Mouse (Mus musculus): Measurements from ENCODE around the gene Kremen2. TPM values are rescaled to one million over a fixed set of nuclear protein-coding genes. Genes with fewer than 3 reads are reported as not detected.

The Kremen2 gene
- 8.3 and 9.6 TPM in 2 replicates for polyA plus RNA-seq (2016; fragmentation: Nextera tagmentation; extraction: Ambion mirVana)

DNA sequence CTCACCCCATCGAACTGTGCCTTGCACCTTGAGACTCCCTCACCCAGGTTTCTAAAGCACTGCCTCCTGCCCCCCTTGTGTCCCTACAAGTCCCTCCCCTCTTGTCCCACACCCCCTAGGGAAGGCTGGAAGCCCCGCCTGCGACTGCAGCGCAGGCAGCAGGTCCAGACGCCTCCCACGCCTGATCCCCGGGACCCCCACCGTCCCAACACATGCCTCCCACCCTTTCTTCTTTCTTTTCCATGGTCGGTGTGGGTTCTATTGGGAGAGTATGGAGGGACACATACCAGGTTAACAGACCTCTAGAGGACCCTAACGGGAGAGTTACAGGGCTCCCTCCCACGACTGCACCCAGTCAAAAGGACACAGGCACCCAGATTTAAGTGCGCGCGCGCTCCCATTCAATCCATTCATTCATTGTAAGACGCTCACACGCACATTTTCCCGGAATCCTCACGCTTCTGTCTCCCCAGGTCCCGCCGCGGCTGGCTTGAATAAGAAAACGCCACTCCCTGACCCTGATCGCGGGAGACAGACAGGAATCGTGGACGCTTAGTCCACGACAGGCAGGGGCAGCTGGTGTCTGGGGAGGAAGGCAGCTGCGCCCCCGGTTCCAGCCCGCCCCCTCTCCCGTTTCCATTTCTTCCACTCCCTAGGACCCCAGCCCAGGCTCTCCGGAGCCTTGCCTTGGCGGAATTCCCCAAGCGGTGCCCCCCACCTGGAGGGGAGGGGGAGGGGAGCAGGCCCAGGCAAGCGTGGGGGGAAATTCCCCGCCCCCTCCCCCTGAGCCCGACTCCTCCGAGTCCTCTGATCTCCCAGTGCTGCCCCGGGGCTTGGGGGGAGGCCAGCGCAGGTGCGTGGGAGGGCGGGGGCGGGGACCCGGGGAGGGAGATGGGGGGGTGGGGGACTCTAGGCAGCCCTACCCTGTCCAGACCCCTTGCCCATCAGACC lies at the start of gene Kremen2:
Kremen2 (minus strand) TSS at position 533 of the 951 bp plus-strand sequence.
- Histone ChIP-seq H3K4me1 (peaks cover 40% of the 10 kb centered on the region), H3K9me3 (0 out of 2 replicates have a peak, but pooled peaks cover 8% of the 10 kb centered on the region), H3K27ac (replicated peaks) (peak within 1 kb of the TSS; percentile 44), H3K4me3 (peak within 1 kb of the TSS; percentile 54), H3K27me3 (replicated peaks; ENCODE audit: low read depth, poor library complexity, severe bottlenecking) (peaks cover 81% of the 10 kb centered on the region), H3K36me3 (replicated peaks) (peaks cover 6% of the 10 kb centered on the region)
- peak; percentile 50 for DNase-seq (ENCODE audit: low spot score)
- under 1% methylated on average over 45 of the region's 45 CpGs for WGBS

- 95% methylated on average over 8 of the region's 8 CpGs for WGBS
- H3K36me3 ChIP-seq (replicated peaks), result peaks cover 11% of the 10 kb centered on the region
- DNase-seq (ENCODE audit: low spot score), result no peak
- H3K27me3 ChIP-seq (replicated peaks; ENCODE audit: low read depth, poor library complexity, severe bottlenecking), result no peaks in the 10 kb centered on the region
- no peak overlapping the region for H3K4me3 ChIP-seq
- no peak overlapping the region for H3K27ac ChIP-seq (replicated peaks)
- peaks cover 26% of the 10 kb centered on the region for H3K4me1 ChIP-seq
- H3K9me3 ChIP-seq, result peaks cover 3% of the 10 kb centered on the region; the same call in 1 of the 2 replicates
Observed at GRCm38 (mm10) chr17:23795323-23795722, 49.7 kb upstream of the Kremen2 start.

DNA sequence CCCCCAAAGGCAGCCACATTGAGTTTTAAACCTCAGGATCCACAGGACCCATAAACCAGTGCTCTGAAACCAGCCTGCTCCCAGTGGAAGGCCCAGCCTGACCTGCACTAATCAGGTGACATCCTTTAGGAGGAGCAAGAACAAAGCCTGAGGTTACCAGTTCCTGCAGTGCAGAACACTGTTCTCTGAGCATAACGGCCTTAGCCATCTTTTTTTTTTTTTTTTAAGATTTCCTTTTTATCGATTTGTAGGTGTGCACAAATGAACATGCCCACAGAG lies 45.4 kb upstream of the Kremen2 start:
- 0 out of 2 replicates have a peak, but pooled peaks cover 6% of the 10 kb centered on the region for H3K36me3 ChIP-seq (replicated peaks)
- H3K9me3 ChIP-seq, result no peaks in the 10 kb centered on the region
- H3K27me3 ChIP-seq (replicated peaks; ENCODE audit: low read depth, poor library complexity, severe bottlenecking), result no peaks in the 10 kb centered on the region
- H3K4me1 ChIP-seq, result peaks cover 32% of the 10 kb centered on the region
- WGBS, result 57% methylated on average over 2 of the region's 2 CpGs
- H3K4me3 ChIP-seq, result peak overlapping the region; percentile 61
- DNase-seq (ENCODE audit: low spot score), result no peak
- H3K27ac ChIP-seq (replicated peaks), result peak overlapping the region; percentile 97

DNA sequence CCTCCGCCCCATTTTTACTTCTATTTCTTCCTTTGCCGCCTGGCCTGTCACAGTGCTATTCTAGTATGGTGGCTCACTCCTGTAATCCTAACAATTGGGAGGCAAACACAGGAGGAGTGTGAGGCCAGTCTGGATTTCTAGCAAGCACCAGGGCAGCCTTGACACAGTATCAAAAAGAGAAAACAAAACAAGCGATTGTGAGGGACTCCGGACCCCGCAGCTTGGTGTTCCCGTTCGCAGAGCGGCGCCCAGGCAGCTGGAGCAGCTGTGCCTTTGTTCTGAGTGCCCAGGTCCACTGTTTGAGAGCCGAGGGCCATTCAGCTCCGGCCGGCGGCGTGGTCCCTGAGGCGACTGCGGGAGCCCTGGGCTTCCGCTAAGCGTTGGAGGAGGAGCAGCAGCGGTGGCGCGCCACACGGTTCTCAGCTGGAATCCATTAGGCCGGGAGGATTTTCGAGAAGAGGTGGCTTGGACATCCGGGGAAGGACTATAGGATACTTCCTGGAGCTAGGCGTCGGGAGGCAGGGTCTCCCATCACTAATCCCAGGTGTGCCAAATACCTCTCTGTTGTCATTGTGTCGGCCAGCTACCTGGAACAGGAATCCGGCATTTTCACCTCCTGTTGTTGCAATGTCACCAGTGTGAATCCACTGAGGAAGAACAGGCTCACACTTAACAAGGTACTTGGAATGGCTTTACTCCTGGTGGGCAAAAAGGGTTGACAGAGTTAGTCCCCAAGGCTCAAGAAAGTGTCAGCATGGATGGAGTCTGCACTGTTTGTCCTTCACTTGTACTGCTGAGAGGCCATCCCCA lies 44.8 kb upstream of the Kremen2 start, which contains the start of gene Srrm2:
Srrm2 (plus strand) TSS at position 264 of the 810 bp plus-strand sequence.
- no peaks in the 10 kb centered on the region for H3K27me3 ChIP-seq (replicated peaks; ENCODE audit: low read depth, poor library complexity, severe bottlenecking)
- peak within 1 kb of the TSS; percentile 97 for H3K27ac ChIP-seq (replicated peaks)
- H3K4me3 ChIP-seq, result peak within 1 kb of the TSS; percentile 61
- H3K36me3 ChIP-seq (replicated peaks), result 0 out of 2 replicates have a peak, but pooled peaks cover 6% of the 10 kb centered on the region
- 2% methylated on average over 29 of the region's 29 CpGs for WGBS
- H3K9me3 ChIP-seq, result no peaks in the 10 kb centered on the region
- DNase-seq (ENCODE audit: low spot score), result peak; percentile 88
- peaks cover 38% of the 10 kb centered on the region for H3K4me1 ChIP-seq

GRCm38 (mm10) chr17:23789749-23790268 lies 44.2 kb upstream of the Kremen2 start:
- no peaks in the 10 kb centered on the region for H3K27me3 ChIP-seq (replicated peaks; ENCODE audit: low read depth, poor library complexity, severe bottlenecking)
- H3K27ac ChIP-seq (replicated peaks), result peak overlapping the region; percentile 97
- peaks cover 42% of the 10 kb centered on the region for H3K4me1 ChIP-seq
- H3K4me3 ChIP-seq, result peak overlapping the region; percentile 61
- WGBS, result 11% methylated on average over 8 of the region's 8 CpGs
- no peaks in the 10 kb centered on the region for H3K9me3 ChIP-seq
- 0 out of 2 replicates have a peak, but pooled peaks cover 6% of the 10 kb centered on the region for H3K36me3 ChIP-seq (replicated peaks)
- DNase-seq (ENCODE audit: low spot score), result no peak

DNA sequence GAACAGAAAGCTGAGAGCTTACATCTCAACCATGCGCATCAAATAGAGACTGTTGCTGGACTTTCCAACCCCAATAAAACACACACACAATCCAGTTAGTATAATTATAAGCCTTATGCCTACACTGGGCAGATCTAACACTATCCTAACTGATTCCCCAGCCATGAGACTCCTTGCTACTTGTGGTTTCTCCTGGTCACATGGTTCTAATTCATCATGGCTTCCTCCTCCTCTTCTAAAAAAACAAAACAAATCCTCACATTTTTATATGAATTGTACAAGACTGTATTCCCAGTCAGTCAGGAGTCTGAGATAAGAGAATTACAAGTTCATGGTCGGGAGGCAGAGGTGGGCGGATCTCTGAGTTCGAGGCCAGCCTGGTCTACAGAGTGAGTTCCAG lies 43.3 kb upstream of the Kremen2 start:
- peaks cover 42% of the 10 kb centered on the region for H3K4me1 ChIP-seq
- H3K27me3 ChIP-seq (replicated peaks; ENCODE audit: low read depth, poor library complexity, severe bottlenecking), result no peaks in the 10 kb centered on the region
- no peak overlapping the region for H3K4me3 ChIP-seq
- H3K36me3 ChIP-seq (replicated peaks), result 0 out of 2 replicates have a peak, but pooled peaks cover 4% of the 10 kb centered on the region
- H3K9me3 ChIP-seq, result no peaks in the 10 kb centered on the region
- no peak for DNase-seq (ENCODE audit: low spot score)
- 89% methylated on average over 4 of the region's 4 CpGs for WGBS
- no peak overlapping the region for H3K27ac ChIP-seq (replicated peaks)

DNA sequence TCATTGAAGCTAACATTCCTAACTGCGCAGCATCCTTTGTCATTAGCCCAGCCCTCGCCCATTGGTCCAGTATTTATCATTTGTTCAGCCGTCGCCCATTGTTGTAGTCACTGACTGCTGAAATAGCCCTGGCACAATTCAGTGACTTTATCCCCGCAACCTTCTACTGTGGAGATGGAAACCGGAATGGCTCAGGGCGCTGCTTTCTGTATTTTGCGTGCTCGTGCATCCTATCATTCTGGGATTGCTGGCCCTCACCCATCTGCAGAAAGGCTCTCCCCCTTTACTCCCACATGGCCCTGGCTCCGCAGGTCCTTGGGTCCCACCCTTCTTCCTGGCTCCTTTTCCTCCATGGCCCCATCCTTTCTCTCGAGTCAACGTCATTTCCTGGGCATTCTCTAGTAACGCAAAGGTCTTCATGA lies 40.9 kb upstream of the Kremen2 start:
- Histone ChIP-seq H3K27ac (replicated peaks) (peak overlapping the region; percentile 90), H3K27me3 (replicated peaks; ENCODE audit: low read depth, poor library complexity, severe bottlenecking) (no peaks in the 10 kb centered on the region), H3K36me3 (replicated peaks) (no peaks in the 10 kb centered on the region), H3K4me1 (peaks cover 38% of the 10 kb centered on the region), H3K4me3 (peak overlapping the region; percentile 75), H3K9me3 (no peaks in the 10 kb centered on the region)
- 16% methylated on average over 13 of the region's 13 CpGs for WGBS
- peak; percentile 37 for DNase-seq (ENCODE audit: low spot score)

DNA sequence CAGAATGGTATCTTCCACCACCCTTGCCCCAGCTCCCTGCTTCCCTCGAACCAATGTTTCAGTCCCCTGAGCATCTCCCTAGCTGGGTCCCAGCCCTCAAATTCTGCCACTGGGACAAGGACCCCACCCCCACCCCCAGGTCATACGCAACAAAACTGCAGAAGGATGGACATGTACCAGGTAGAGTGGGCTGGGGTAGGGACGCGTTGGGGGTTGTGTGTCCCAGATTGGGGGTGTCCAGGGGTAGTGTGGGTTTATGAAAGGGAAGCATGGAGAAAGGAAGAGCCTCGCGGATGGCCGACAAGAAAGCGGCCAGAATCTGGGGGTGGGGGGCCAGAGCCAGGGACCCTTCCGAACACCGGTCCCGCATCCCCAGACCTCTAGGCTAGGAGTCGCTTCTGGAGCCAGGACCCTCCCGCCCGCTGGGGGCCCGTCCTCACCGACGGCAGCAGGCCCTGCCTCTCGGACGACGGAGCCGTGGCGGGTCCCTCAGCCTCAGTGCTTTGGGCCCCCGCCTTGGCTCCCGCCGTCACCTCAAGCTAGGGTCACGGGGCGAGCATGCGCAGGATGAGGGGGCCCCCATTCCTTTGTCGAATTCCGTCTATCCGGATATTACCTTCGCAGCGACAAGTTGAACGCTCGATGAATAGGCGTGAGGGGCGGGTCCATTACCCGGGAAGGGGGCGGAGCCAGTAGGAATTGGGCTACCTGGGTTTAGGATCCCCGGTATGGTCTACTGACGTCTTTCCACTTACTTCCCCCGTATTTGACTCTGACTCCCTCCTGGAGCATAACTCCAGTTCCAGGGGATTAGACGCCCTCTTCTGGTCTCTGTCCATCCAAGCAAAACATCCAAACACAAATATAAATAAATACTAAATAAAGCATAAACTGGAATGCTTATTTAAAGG lies 40.2 kb upstream of the Kremen2 start, which contains the start of gene Flywch2:
Flywch2 (minus strand) TSS at position 521 of the 911 bp plus-strand sequence.
- H3K4me3 ChIP-seq, result peak within 1 kb of the TSS; percentile 75
- H3K4me1 ChIP-seq, result peaks cover 31% of the 10 kb centered on the region
- H3K9me3 ChIP-seq, result no peaks in the 10 kb centered on the region
- no peaks in the 10 kb centered on the region for H3K27me3 ChIP-seq (replicated peaks; ENCODE audit: low read depth, poor library complexity, severe bottlenecking)
- peak within 1 kb of the TSS; percentile 90 for H3K27ac ChIP-seq (replicated peaks)
- DNase-seq (ENCODE audit: low spot score), result peak; percentile 87
- 3% methylated on average over 43 of the region's 43 CpGs for WGBS
- no peaks in the 10 kb centered on the region for H3K36me3 ChIP-seq (replicated peaks)

GRCm38 (mm10) chr17:23783352-23783751 lies 37.7 kb upstream of the Kremen2 start:
- Histone ChIP-seq H3K4me1 (peaks cover 17% of the 10 kb centered on the region), H3K36me3 (replicated peaks) (0 out of 2 replicates have a peak, but pooled peaks cover 8% of the 10 kb centered on the region), H3K4me3 (no peak overlapping the region), H3K9me3 (no peaks in the 10 kb centered on the region), H3K27me3 (replicated peaks; ENCODE audit: low read depth, poor library complexity, severe bottlenecking) (no peaks in the 10 kb centered on the region), H3K27ac (replicated peaks) (no peak overlapping the region)
- DNase-seq (ENCODE audit: low spot score), result no peak

- Histone ChIP-seq H3K4me3 (no peak overlapping the region), H3K4me1 (peaks cover 4% of the 10 kb centered on the region), H3K27ac (replicated peaks) (no peak overlapping the region), H3K27me3 (replicated peaks; ENCODE audit: low read depth, poor library complexity, severe bottlenecking) (no peaks in the 10 kb centered on the region), H3K9me3 (no peaks in the 10 kb centered on the region), H3K36me3 (replicated peaks) (0 out of 2 replicates have a peak, but pooled peaks cover 8% of the 10 kb centered on the region)
- 53% methylated on average over 2 of the region's 2 CpGs for WGBS
- no peak for DNase-seq (ENCODE audit: low spot score)
Observed at GRCm38 (mm10) chr17:23778447-23778846, 32.8 kb upstream of the Kremen2 start.

GRCm38 (mm10) chr17:23777141-23777540 lies 31.5 kb upstream of the Kremen2 start:
- Histone ChIP-seq H3K9me3 (no peaks in the 10 kb centered on the region), H3K4me1 (peaks cover 4% of the 10 kb centered on the region), H3K27ac (replicated peaks) (no peak overlapping the region), H3K36me3 (replicated peaks) (0 out of 2 replicates have a peak, but pooled peaks cover 8% of the 10 kb centered on the region), H3K4me3 (no peak overlapping the region), H3K27me3 (replicated peaks; ENCODE audit: low read depth, poor library complexity, severe bottlenecking) (no peaks in the 10 kb centered on the region)
- DNase-seq (ENCODE audit: low spot score), result no peak
- 78% methylated on average over 2 of the region's 2 CpGs for WGBS
